Mouse (Mus musculus): ENCODE measurements at regions not wholly inside any gene's neighbourhood (a gene's known extent, or its start where the extent isn't known, plus 50 kb on each side); places are given as distances from the start of the nearest gene placed in this dataset.

DNA sequence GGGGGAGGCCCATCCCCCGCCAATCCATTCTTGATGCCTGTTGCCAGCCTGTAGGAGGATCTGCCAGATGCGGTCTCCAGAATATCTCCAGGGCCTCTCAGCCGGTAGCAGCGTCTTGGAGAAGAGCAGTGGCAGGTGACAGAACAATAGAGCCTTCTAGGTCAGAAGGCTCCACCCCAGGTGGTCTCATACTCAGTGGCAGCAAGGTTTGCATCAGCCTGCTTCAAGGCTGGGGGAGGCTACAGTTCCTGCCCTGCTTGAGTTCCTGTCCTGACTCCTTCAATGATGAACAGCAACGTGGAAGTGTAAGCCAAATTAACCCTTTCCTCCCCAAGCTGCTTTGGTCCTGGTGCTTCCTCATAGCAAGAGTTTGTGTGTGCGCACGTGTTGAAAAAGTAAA lies 213.8 kb downstream of the Rpap3 start:
- no peak for TF ChIP-seq POLR2A (IDR thresholded peaks at IDR 0.05; ENCODE audit: extremely low read depth, insufficient read depth, low read length)
- TF ChIP-seq CTCF (IDR thresholded peaks at IDR 0.05; ENCODE audit: low read depth, low read length) = no peak
